Mouse (Mus musculus): ENCODE data around the gene Tnip3. TPM values are rescaled to one million over a fixed set of nuclear protein-coding genes. Genes with fewer than 3 reads are reported as not detected.
A peak's percentile ranks its signal among the peaks of the same experiment; 100 is the strongest.

Gene Tnip3
- total RNA-seq, 2 experiments from 2014 or later, result 1.4 to 1.8 TPM

- DNase-seq, result no peak
These were observed 60.4 kb downstream of the Tnip3 start for GRCm38 (mm10) chr6:65585333-65586053.

GRCm38 (mm10) chr6:65588847-65589246 is 63.7 kb downstream of the Tnip3 start:
- DNase-seq, result no peak

GRCm38 (mm10) chr6:65590018-65590417 is 64.9 kb downstream of the Tnip3 start:
- DNase-seq, result no peak

- DNase-seq, result no peak
These were observed 69.1 kb downstream of the Tnip3 start for GRCm38 (mm10) chr6:65594171-65594570.

- no peak for DNase-seq
These were observed 70.3 kb downstream of the Tnip3 start for GRCm38 (mm10) chr6:65595371-65595770.

GRCm38 (mm10) chr6:65597056-65597818 is 72.1 kb downstream of the Tnip3 start:
- no peak for DNase-seq

GRCm38 (mm10) chr6:65598522-65598921 is 73.4 kb downstream of the Tnip3 start:
- DNase-seq, result no peak

GRCm38 (mm10) chr6:65599865-65600739 is 75.0 kb downstream of the Tnip3 start:
- DNase-seq, result no peak

- no peak for DNase-seq
These were observed 75.8 kb downstream of the Tnip3 start for GRCm38 (mm10) chr6:65600887-65601286.

GRCm38 (mm10) chr6:65605778-65606177 is 80.7 kb downstream of the Tnip3 start:
- no peak for DNase-seq

GRCm38 (mm10) chr6:65606946-65607345 is 81.8 kb downstream of the Tnip3 start:
- no peak for DNase-seq

- peak; percentile 12 for DNase-seq
These were observed 86.7 kb downstream of the Tnip3 start for GRCm38 (mm10) chr6:65611834-65612233.

GRCm38 (mm10) chr6:65613924-65614585 is 88.9 kb downstream of the Tnip3 start:
- no peak for DNase-seq

GRCm38 (mm10) chr6:65615641-65616040 is 90.5 kb downstream of the Tnip3 start:
- no peak for DNase-seq

- no peak for DNase-seq
These were observed 96.1 kb downstream of the Tnip3 start for GRCm38 (mm10) chr6:65621260-65621659.

- no peak for DNase-seq
These were observed 98.1 kb downstream of the Tnip3 start for GRCm38 (mm10) chr6:65623016-65623715.

- no peak for DNase-seq
These were observed 105.5 kb downstream of the Tnip3 start for GRCm38 (mm10) chr6:65630578-65630977.

GRCm38 (mm10) chr6:65632184-65632583 is 107.1 kb downstream of the Tnip3 start:
- DNase-seq, result no peak

- DNase-seq, result no peak
These were observed 117.3 kb downstream of the Tnip3 start for GRCm38 (mm10) chr6:65642431-65642830.

- no peak for DNase-seq
These were observed 119.0 kb downstream of the Tnip3 start for GRCm38 (mm10) chr6:65644110-65644509.

GRCm38 (mm10) chr6:65646408-65646807 is 121.3 kb downstream of the Tnip3 start:
- DNase-seq, result no peak

- DNase-seq, result no peak
These were observed 122.6 kb downstream of the Tnip3 start for GRCm38 (mm10) chr6:65647731-65648130.
